Mouse (Mus musculus) heart, adult 2 months (tissue): ENCODE results near the gene Klhl24. TPM values are rescaled to one million over a fixed set of nuclear protein-coding genes. Genes with fewer than 3 reads are reported as not detected.
A peak's percentile ranks its signal among the peaks of the same experiment; 100 is the strongest.

ENCODE experiments used
- DNase-seq, 2 experiments: peaks; one replicate each; pipeline ENCODE4 v3.0.0; 2021
- H3K27ac ChIP-seq: fragments of 200-600 bp; 2 replicates; pipeline ENCODE4 v1.8.1; 2022
- H3K27me3 ChIP-seq: fragments of 200-500 bp; 2 replicates; pipeline ENCODE4 v1.6.1; 2012; ENCODE audit warnings: mild to moderate bottlenecking, low read length, inconsistent platforms, mixed read lengths; ENCODE audit not compliant: control insufficient read depth, insufficient read depth
- H3K36me3 ChIP-seq: fragments of 200-500 bp; 2 replicates; pipeline ENCODE4 v1.6.1; 2012; ENCODE audit warnings: low read length, inconsistent platforms; ENCODE audit not compliant: control insufficient read depth, insufficient read depth
- H3K4me1 ChIP-seq: fragments of 200-500 bp; 2 replicates; pipeline ENCODE4 v1.6.1; 2011; ENCODE audit warnings: low read length; ENCODE audit not compliant: control insufficient read depth, insufficient read depth
- H3K4me3 ChIP-seq: fragments of 200-600 bp; 2 replicates; pipeline ENCODE4 v1.8.1; 2022
- H3K79me2 ChIP-seq: fragments of 200-500 bp; replicated peaks from 2 replicates; pipeline ENCODE4 v1.6.1; 2012; ENCODE audit warnings: mild to moderate bottlenecking, inconsistent platforms, low read length, moderate library complexity, mixed read lengths; ENCODE audit not compliant: control insufficient read depth, insufficient read depth
- H3K9ac ChIP-seq: fragments of 200-500 bp; 2 replicates; pipeline ENCODE4 v1.6.1; 2012; ENCODE audit warnings: low read depth, mild to moderate bottlenecking, control low read depth, inconsistent platforms, low read length, mixed read lengths
- CTCF ChIP-seq: fragments of 200-600 bp; IDR thresholded peaks from 2 replicates; pipeline ENCODE4 v1.8.1; 2022; ENCODE audit warnings: antibody characterized with exemption, mild to moderate bottlenecking, moderate library complexity
- EP300 ChIP-seq: fragments of 200-500 bp; IDR thresholded peaks from 2 replicates; pipeline ENCODE4 v1.6.1; 2011; ENCODE audit warnings: low read depth, low read length, control low read depth; ENCODE audit not compliant: insufficient read depth
- POLR2A ChIP-seq: fragments of 200-500 bp; IDR thresholded peaks from 2 replicates; pipeline ENCODE4 v1.6.1; 2011; ENCODE audit warnings: mild to moderate bottlenecking, low read depth, low read length, control low read depth; ENCODE audit not compliant: insufficient read depth
- WGBS: fragments of 180-500 bp; shearing (Covaris S2); methylation state at CpG from one replicate; pipeline ENCODE4 v1.1.7; 2018; 5-methylcytosine and 5-hydroxymethylcytosine counted together
- intact Hi-C: fragments of 180-260 bp; cut with DNase I; formaldehyde crosslinking; loops from one replicate; pipeline ENCODE4 v1.15.1; 2025
- polyA plus RNA-seq: library from polyadenylated mRNA; depleted of rRNA; stranded (reverse); fragments of >200 nt; gene quantifications from 2 replicates; pipeline ENCODE4 v1.2.3, GENCODE M21; 2012
- total RNA-seq, 2 experiments: library from RNA; stranded (reverse); gene quantifications; 2 replicates each; pipeline ENCODE4 v1.2.3; 2021

Gene Klhl24
- total and polyA plus RNA-seq, 3 experiments, result 43.7 to 323 (median 256) TPM

GRCm38 (mm10) chr16:20085250-20085905 lies 12.0 kb upstream of the Klhl24 start:
- no peak overlapping the region for H3K9ac ChIP-seq
- DNase-seq, result no peak
- intact Hi-C loops, result no loop called here
- no peak overlapping the region for H3K27ac ChIP-seq
- TF ChIP-seq EP300 (no peak), CTCF (no peak), POLR2A (no peak)
- H3K79me2 ChIP-seq, result no peaks in the 10 kb centered on the region
- H3K27me3 ChIP-seq, result no peaks in the 10 kb centered on the region
- H3K4me3 ChIP-seq, result no peak overlapping the region
- 86% methylated on average over 5 of the region's 5 CpGs for WGBS
- no peaks in the 10 kb centered on the region for H3K36me3 ChIP-seq
- H3K4me1 ChIP-seq, result no peaks in the 10 kb centered on the region

GRCm38 (mm10) chr16:20086976-20087375 lies 10.4 kb upstream of the Klhl24 start:
- Histone ChIP-seq H3K27me3 (no peaks in the 10 kb centered on the region), H3K4me1 (no peaks in the 10 kb centered on the region; the same call in 1 of the 2 replicates), H3K36me3 (peaks cover 2% of the 10 kb centered on the region; the same call in 1 of the 2 replicates), H3K4me3 (no peak overlapping the region), H3K79me2 (no peaks in the 10 kb centered on the region), H3K27ac (no peak overlapping the region), H3K9ac (no peak overlapping the region)
- DNase-seq, result no peak
- WGBS, result 79% methylated on average over 5 of the region's 5 CpGs
- TF ChIP-seq CTCF, result no peak
- no peak for TF ChIP-seq EP300
- no peak for TF ChIP-seq POLR2A
- intact Hi-C loops, result no loop called here

GRCm38 (mm10) chr16:20089636-20090035 lies 7.7 kb upstream of the Klhl24 start:
- 93% methylated on average over 3 of the region's 3 CpGs for WGBS
- Histone ChIP-seq H3K27ac (no peak overlapping the region), H3K79me2 (no peaks in the 10 kb centered on the region), H3K4me1 (no peaks in the 10 kb centered on the region; the same call in 1 of the 2 replicates), H3K27me3 (no peaks in the 10 kb centered on the region), H3K4me3 (no peak overlapping the region), H3K36me3 (peaks cover 2% of the 10 kb centered on the region; the same call in 1 of the 2 replicates), H3K9ac (no peak overlapping the region)
- intact Hi-C loops, result loop anchor here (10.0 kb wide), 1 partner anchor 365 kb away; no protein-coding TSS in a partner anchor
- no peak for DNase-seq
- TF ChIP-seq CTCF (peak; percentile 22), POLR2A (no peak)

- peak; percentile 42 to 72 for DNase-seq
- WGBS, result 5% methylated on average over 5 of the region's 5 CpGs
- no peak overlapping the region for H3K4me3 ChIP-seq
- intact Hi-C loops, result loop anchor here (10.0 kb wide), 1 partner anchor 366 kb away; no protein-coding TSS in a partner anchor
- TF ChIP-seq CTCF (peak; percentile 31), EP300 (peak; percentile 80), POLR2A (no peak)
- peaks cover 2% of the 10 kb centered on the region; the same call in 1 of the 2 replicates for H3K36me3 ChIP-seq
- 0 out of 2 replicates have a peak overlapping the region, but pooled peaks have one; percentile 31 for H3K9ac ChIP-seq
- H3K4me1 ChIP-seq, result no peaks in the 10 kb centered on the region; the same call in 1 of the 2 replicates
- peak overlapping the region; percentile 93 for H3K27ac ChIP-seq
- H3K27me3 ChIP-seq, result no peaks in the 10 kb centered on the region
- H3K79me2 ChIP-seq, result no peaks in the 10 kb centered on the region
Measured at GRCm38 (mm10) chr16:20090921-20091575, 6.3 kb upstream of the Klhl24 start.

- Histone ChIP-seq H3K79me2 (0 out of 2 replicates have a peak, but pooled peaks cover 2% of the 10 kb centered on the region), H3K27ac (no peak overlapping the region), H3K4me1 (peaks cover 6% of the 10 kb centered on the region), H3K4me3 (no peak overlapping the region), H3K36me3 (peaks cover 17% of the 10 kb centered on the region), H3K27me3 (no peaks in the 10 kb centered on the region), H3K9ac (no peak overlapping the region)
- no peak for TF ChIP-seq POLR2A
- TF ChIP-seq CTCF, result peak; percentile 69
- TF ChIP-seq EP300, result no peak
- 91% methylated on average over 2 of the region's 2 CpGs for WGBS
- no peak for DNase-seq
- intact Hi-C loops, result loop anchor here (2.0 to 10.0 kb wide), 6 partner anchors 64 to 371 kb away; partner anchors contain the start of genes Klhl6 and Parl
Measured at GRCm38 (mm10) chr16:20095966-20096365, 1.4 kb upstream of the Klhl24 start.
